Mouse (Mus musculus): ENCODE measurements around the gene Itgb8.

- TF ChIP-seq POLR2A (IDR thresholded peaks at IDR 0.05; ENCODE audit: borderline replicate concordance, control insufficient read depth, low read depth, low read length) (no peak), CTCF (IDR thresholded peaks at IDR 0.05; ENCODE audit: control insufficient read depth, insufficient read depth, low read length) (no peak)
These were observed 6.8 kb downstream of the Itgb8 start for GRCm38 (mm10) chr12:119231831-119232230.

Data from bone marrow, adult 2 months (tissue).